In genomic region chr7:82478861-82479755, GRCm38 (mm10) we compare ENCODE assay signal across 9 mouse cellular contexts.
DNase-seq lines count a peak whose midpoint lies in the region; ATAC-seq lines count a peak whose summit lies in the region.
"Had no signal": no experiment of that assay in that cellular context is flagged by ENCODE, and none has a peak within 500 bp of the region (broad histone marks: within the 10 kb centered on the region; RNA-seq: fewer than 3 reads in every experiment).

No protein-coding gene starts in this region.

- no peak overlapping the region for H3K9ac ChIP-seq in midbrain, embryonic 15.5 days
- H3K9ac ChIP-seq: lung, embryonic 15.5 days had no signal

- no peak for DNase-seq in cerebellum, postnatal 4 days (ENCODE audit: low spot score in 2 of 2)
- DNase-seq in urinary bladder, postnatal 36 days (ENCODE audit: low spot score in 2 of 2) = peak; percentile 31 to 52
- DNase-seq in urinary bladder, postnatal 10 days (ENCODE audit: low spot score) = no peak
- peak; percentile 45 for DNase-seq in heart, postnatal 25 days (ENCODE audit: low spot score)
- DNase-seq in spleen, postnatal 14 days (ENCODE audit: low spot score in 2 of 2) = no peak
- no peak for DNase-seq in spleen, postnatal 36 days (ENCODE audit: low spot score in 2 of 2)

- H3K4me1 ChIP-seq in midbrain, embryonic 15.5 days = no peaks in the 10 kb centered on the region; the same call in 1 of the 2 replicates
- H3K4me1 ChIP-seq: lung, embryonic 15.5 days had no signal

- H3K27me3 ChIP-seq in midbrain, embryonic 15.5 days (replicated peaks) = no peaks in the 10 kb centered on the region
- H3K27me3 ChIP-seq: lung, embryonic 15.5 days had no signal

- peak; percentile 60; the same call in 1 of the 2 replicates for ATAC-seq in cerebellum, adult (ENCODE audit: insufficient number of reproducible peaks, low FRiP score, low TSS enrichment)
- ATAC-seq in midbrain, embryonic 15.5 days (replicated peaks) = no peak

- no peaks in the 10 kb centered on the region for H3K9me3 ChIP-seq in midbrain, embryonic 15.5 days
- H3K9me3 ChIP-seq: lung, embryonic 15.5 days had no signal

- intact Hi-C loops in heart, postnatal 25 days (cut with DNase I) = no loop called here

- H3K36me3 ChIP-seq in midbrain, embryonic 15.5 days (replicated peaks) = no peaks in the 10 kb centered on the region
- H3K36me3 ChIP-seq: lung, embryonic 15.5 days had no signal

- H3K4me2 ChIP-seq in midbrain, embryonic 15.5 days = no peak overlapping the region
- H3K4me2 ChIP-seq: lung, embryonic 15.5 days had no signal

- 68% methylated on average over 10 of the region's 10 CpGs for WGBS in midbrain, embryonic 15.5 days

- H3K27ac ChIP-seq in midbrain, embryonic 15.5 days = no peak overlapping the region
- H3K27ac ChIP-seq: lung, embryonic 15.5 days had no signal

- no peak overlapping the region for H3K4me3 ChIP-seq in midbrain, embryonic 15.5 days
- H3K4me3 ChIP-seq: lung, embryonic 15.5 days had no signal

Comparison
In these comparisons a context has a peak if more than half of its experiments do, and no peak if none do; other contexts are left out.
1. DNase-seq: peak in urinary bladder, postnatal 36 days (2 of 2) and heart, postnatal 25 days (single experiment); none in cerebellum, postnatal 4 days (0 of 2), urinary bladder, postnatal 10 days (single experiment), spleen, postnatal 14 days (0 of 2) and spleen, postnatal 36 days (0 of 2).